Comparison of ENCODE assay signal across 17 mouse cellular contexts in genomic region chr1:156217941-156218340, GRCm38 (mm10). TPM values are rescaled to one million over a fixed set of nuclear protein-coding genes. Genes with fewer than 3 reads are reported as not detected.
DNase-seq lines count a peak whose midpoint lies in the region; ATAC-seq and TF ChIP-seq lines count a peak whose summit lies in the region.
"Had no signal": no experiment of that assay in that cellular context is flagged by ENCODE, and none has a peak within 500 bp of the region (broad histone marks: within the 10 kb centered on the region; RNA-seq: fewer than 3 reads in every experiment).

No protein-coding gene starts in this region.

- H3K4me2 ChIP-seq in hindbrain, embryonic 13.5 days, result no peak overlapping the region
- H3K4me2 ChIP-seq in liver, embryonic 14.5 days (ENCODE audit: low read depth), result peak overlapping the region; percentile 66
- H3K4me2 ChIP-seq: hindbrain, embryonic 14.5 days; midbrain, embryonic 15.5 days; neural tube, embryonic 13.5 days had no signal

- no peak for TF ChIP-seq EP300 in liver, embryonic 14.5 days (IDR thresholded peaks at IDR 0.05; ENCODE audit: low read depth)

- H3K36me3 ChIP-seq in hindbrain, embryonic 10.5 days, result no peaks in the 10 kb centered on the region
- H3K36me3 ChIP-seq in hindbrain, embryonic 13.5 days, result no peaks in the 10 kb centered on the region
- H3K36me3 ChIP-seq in liver, embryonic 14.5 days (replicated peaks; ENCODE audit: control insufficient read depth, insufficient read depth, low read depth), result no peaks in the 10 kb centered on the region
- H3K36me3 ChIP-seq: G1E; midbrain, embryonic 15.5 days; neural tube, embryonic 13.5 days had no signal

- H3K4me3 ChIP-seq in hindbrain, embryonic 10.5 days, result no peak overlapping the region
- no peak overlapping the region for H3K4me3 ChIP-seq in hindbrain, embryonic 13.5 days
- peak overlapping the region in 1 of 2 experiments; percentile 9; a peak in 1 of 4 replicates for H3K4me3 ChIP-seq in liver, embryonic 14.5 days (ENCODE audit: insufficient read depth in 1 of 2, low read depth in 2 of 2, low read length in 2 of 2)
- H3K4me3 ChIP-seq: midbrain, embryonic 15.5 days; neural tube, embryonic 13.5 days had no signal

- peaks cover 39% of the 10 kb centered on the region for H3K4me1 ChIP-seq in hindbrain, embryonic 10.5 days (replicated peaks)
- H3K4me1 ChIP-seq in hindbrain, embryonic 13.5 days (replicated peaks), result peaks cover 30% of the 10 kb centered on the region
- peaks cover 62 to 77% of the 10 kb centered on the region in 2 experiments for H3K4me1 ChIP-seq in liver, embryonic 14.5 days (replicated peaks; ENCODE audit: control insufficient read depth in 2 of 2, insufficient read depth in 2 of 2, low read length in 1 of 2)

- TF ChIP-seq CTCF in liver, embryonic 14.5 days (IDR thresholded peaks at IDR 0.05; ENCODE audit: low read depth), result no peak

- H3K9me3 ChIP-seq in hindbrain, embryonic 10.5 days, result no peaks in the 10 kb centered on the region
- H3K9me3 ChIP-seq in hindbrain, embryonic 13.5 days, result no peaks in the 10 kb centered on the region
- H3K9me3 ChIP-seq in liver, embryonic 14.5 days (ENCODE audit: control insufficient read depth, low read length), result no peaks in the 10 kb centered on the region
- H3K9me3 ChIP-seq: G1E; midbrain, embryonic 15.5 days; neural tube, embryonic 13.5 days had no signal

- 84% methylated on average over 8 of the region's 8 CpGs for WGBS in hindbrain, embryonic 10.5 days
- 81% methylated on average over 8 of the region's 8 CpGs for WGBS in hindbrain, embryonic 13.5 days
- 75% methylated on average over 8 of the region's 8 CpGs for WGBS in liver, embryonic 14.5 days (ENCODE audit: insufficient replicate concordance)

- DNase-seq in adrenal gland, postnatal 14 days, result peak; percentile 33
- no peak for DNase-seq in adrenal gland, postnatal 25 days
- DNase-seq in hindbrain, embryonic 10.5 days (ENCODE audit: low spot score), result no peak
- DNase-seq in MN1 (ENCODE audit: low spot score), result peak; percentile 53
- no peak for DNase-seq in liver, embryonic 14.5 days (ENCODE audit: low read depth in 3 of 3, low spot score in 3 of 3)
- DNase-seq in B cell, adult 2 months, result no peak
- no peak for DNase-seq in urinary bladder, postnatal 36 days (ENCODE audit: low spot score in 2 of 2)
- DNase-seq: cerebellum, adult 9-10 months; gastrocnemius, postnatal 10 days had no signal

- ATAC-seq in hindbrain, embryonic 13.5 days (ENCODE audit: low FRiP score), result no peak
- no peak for ATAC-seq in liver, embryonic 14.5 days (ENCODE audit: insufficient read depth)
- ATAC-seq: forebrain, embryonic 16.5 days; midbrain, embryonic 15.5 days had no signal

- H3K9ac ChIP-seq in hindbrain, embryonic 13.5 days, result no peak overlapping the region
- H3K9ac ChIP-seq in liver, embryonic 14.5 days (replicated peaks), result peak overlapping the region; percentile 59
- H3K9ac ChIP-seq: hindbrain, embryonic 14.5 days; midbrain, embryonic 15.5 days; neural tube, embryonic 13.5 days had no signal

- 0 out of 2 replicates have a peak overlapping the region, but pooled peaks have one; percentile 57 for H3K27ac ChIP-seq in hindbrain, embryonic 10.5 days
- no peak overlapping the region for H3K27ac ChIP-seq in hindbrain, embryonic 13.5 days
- H3K27ac ChIP-seq in liver, embryonic 14.5 days, result peak overlapping the region; percentile 91
- H3K27ac ChIP-seq: hindbrain, embryonic 14.5 days; midbrain, embryonic 15.5 days; neural tube, embryonic 13.5 days; stomach, postnatal 0 days had no signal

- no peaks in the 10 kb centered on the region for H3K27me3 ChIP-seq in hindbrain, embryonic 10.5 days (ENCODE audit: insufficient read depth, poor library complexity, severe bottlenecking)
- no peaks in the 10 kb centered on the region for H3K27me3 ChIP-seq in hindbrain, embryonic 13.5 days
- H3K27me3 ChIP-seq in liver, embryonic 14.5 days (ENCODE audit: control insufficient read depth, insufficient read depth, low read length), result no peaks in the 10 kb centered on the region
- H3K27me3 ChIP-seq: midbrain, embryonic 15.5 days; neural tube, embryonic 13.5 days had no signal

RNA-seq across cellular contexts. Expression of gene Fam163a, which starts 13.1 kb away (rescaled TPM):
- total RNA-seq in adrenal gland, postnatal 14 days (2021), result 11.0 and 12.2 TPM in 2 replicates
- total RNA-seq in adrenal gland, postnatal 25 days (2021), result 7.6 and 14.1 TPM in 2 replicates
- 4.9 and 7.7 TPM in 2 replicates for polyA plus RNA-seq in hindbrain, embryonic 10.5 days (2016; fragmentation: Nextera tagmentation; extraction: Ambion mirVana)
- polyA plus RNA-seq in hindbrain, embryonic 13.5 days (2015; fragmentation: Nextera tagmentation; extraction: Ambion mirVana), result 4.3 and 6.4 TPM in 2 replicates
- polyA plus RNA-seq in liver, embryonic 14.5 days (2012; rRNA removed), result 0.01 TPM in 2 replicates
- polyA plus RNA-seq in liver, embryonic 14.5 days (2014; fragmentation: Nextera tagmentation; extraction: Ambion mirVana), result not detected in 2 replicates
- polyA plus RNA-seq: C2C12, G1E had no signal

Comparison
In these comparisons a context has a peak if more than half of its experiments do, and no peak if none do; other contexts are left out.
1. DNase-seq: peak in adrenal gland, postnatal 14 days (single experiment) and MN1 (single experiment); none in adrenal gland, postnatal 25 days (single experiment), hindbrain, embryonic 10.5 days (single experiment), liver, embryonic 14.5 days (0 of 3), B cell, adult 2 months (0 of 2) and urinary bladder, postnatal 36 days (0 of 2).